Mouse (Mus musculus): ENCODE results near the gene Mef2b. TPM values are rescaled to one million over a fixed set of nuclear protein-coding genes. Genes with fewer than 3 reads are reported as not detected.

Gene Mef2b
- total RNA-seq, 2 experiments from 2014 or later, result 0.59 TPM; not detected in 1

DNA sequence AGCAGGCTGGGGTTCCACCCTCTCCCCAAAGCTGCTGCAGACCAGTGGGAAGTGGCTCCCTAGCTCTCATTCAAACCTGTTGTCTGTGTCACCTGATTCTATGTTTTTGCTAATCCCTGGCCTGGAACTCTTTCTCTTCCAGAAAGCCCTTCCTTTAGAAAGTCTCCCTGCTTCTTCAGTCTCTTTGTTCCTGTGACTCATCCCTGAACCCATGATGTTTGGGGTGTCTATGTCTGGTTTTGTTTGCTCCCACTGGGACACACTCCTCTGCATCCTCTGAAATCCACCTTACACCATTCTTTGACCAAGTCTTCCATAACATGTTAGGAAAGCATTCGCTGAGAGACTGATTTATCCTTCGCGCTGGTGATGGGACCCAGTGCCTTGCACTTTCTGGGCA, 9.4 kb upstream of the Mef2b start:
- intact Hi-C loops (cut with DNase I), result loop anchor here (5.0 kb wide), 1 partner anchor 37 kb away; no protein-coding TSS in a partner anchor
- no peak for DNase-seq (ENCODE audit: extremely low spot score in 1 of 2, low spot score in 2 of 2)

DNA sequence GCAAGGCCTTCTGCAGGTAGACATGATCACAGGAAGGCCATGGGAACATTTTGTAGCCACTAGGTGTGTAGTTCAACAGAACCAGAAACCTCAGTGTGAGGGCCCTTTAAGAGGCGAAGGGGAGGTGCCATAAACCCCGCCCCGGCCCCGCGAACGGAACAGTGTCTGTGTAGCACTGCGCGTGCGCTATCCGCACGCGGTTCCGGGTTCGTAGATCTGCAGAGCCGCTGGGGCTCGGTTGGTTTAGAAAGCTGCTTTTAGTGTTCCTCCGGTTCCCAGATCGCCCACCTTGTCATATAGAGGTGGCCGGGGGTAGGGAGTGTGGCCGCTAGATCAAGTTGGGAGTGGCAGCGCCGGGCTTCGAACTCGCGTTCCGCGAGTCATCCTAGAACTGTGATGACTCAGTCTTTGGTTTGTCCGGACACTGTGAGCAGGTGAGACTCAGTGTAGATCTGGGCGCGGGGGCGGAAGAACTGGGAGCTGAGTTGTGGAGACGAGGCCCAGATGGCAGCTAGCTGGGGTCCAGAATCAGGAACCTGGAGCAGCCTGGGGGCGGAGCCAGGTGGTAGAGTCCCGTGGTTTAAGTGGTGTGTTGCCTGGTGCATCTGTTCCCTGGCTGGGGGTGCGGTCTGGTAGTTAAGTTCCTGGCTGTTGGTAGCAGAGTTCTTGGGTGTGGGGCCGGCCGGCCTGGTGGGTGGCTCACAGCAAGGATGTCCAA, 8.2 kb upstream of the Mef2b start, which contains the start of gene Nr2c2ap:
TSS of gene Nr2c2ap (plus strand) at position 168 of the 718 bp plus-strand sequence.
- intact Hi-C loops (cut with DNase I), result loop anchor here (5.0 kb wide), 1 partner anchor 36 kb away; no protein-coding TSS in a partner anchor
- DNase-seq (ENCODE audit: extremely low spot score in 1 of 2, low spot score in 2 of 2), result peak; percentile 71 to 89

DNA sequence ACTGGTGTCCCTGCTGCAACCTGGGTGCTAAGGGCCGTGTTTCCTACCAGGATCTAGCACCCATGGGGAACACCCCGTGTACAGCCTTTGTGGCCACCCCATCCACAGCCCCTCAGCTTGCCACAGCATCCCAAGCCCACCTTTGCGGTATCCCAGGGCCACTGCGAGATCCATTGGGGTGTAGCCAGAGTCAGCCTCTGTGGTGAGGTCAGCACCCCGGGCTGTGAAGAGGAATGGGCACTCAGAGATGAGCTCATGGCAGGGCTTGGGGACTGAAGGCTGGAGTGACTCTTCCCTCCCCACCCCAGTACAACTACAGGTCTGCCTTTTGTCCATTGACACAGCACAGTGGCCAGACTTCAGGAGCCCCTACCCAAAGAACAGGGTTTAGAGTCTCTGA, 5.4 kb upstream of the Mef2b start:
- intact Hi-C loops (cut with DNase I), result loop anchor here (5.0 kb wide), 1 partner anchor 33 kb away; no protein-coding TSS in a partner anchor
- DNase-seq (ENCODE audit: extremely low spot score in 1 of 2, low spot score in 2 of 2), result no peak

DNA sequence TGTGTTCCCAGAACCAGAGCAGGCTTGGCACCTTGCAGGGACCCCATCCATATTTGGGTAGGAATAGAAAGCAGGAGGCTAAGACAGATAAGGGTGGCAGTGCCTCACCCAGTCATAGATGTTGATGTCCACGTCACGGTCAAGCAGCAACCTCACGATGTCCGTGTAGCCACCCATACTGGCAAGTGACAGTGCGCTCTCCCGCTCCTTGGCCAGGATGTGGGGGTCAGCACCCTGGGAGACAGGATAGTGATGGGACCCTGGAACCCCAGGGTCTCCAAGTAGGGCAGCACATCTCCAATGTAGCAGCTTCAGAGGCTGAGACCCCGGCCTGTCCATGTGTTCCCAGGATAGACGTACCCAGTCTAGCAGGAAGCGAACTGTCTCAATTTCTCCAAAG, 4.6 kb upstream of the Mef2b start:
- no peak for DNase-seq (ENCODE audit: extremely low spot score in 1 of 2, low spot score in 2 of 2)
- intact Hi-C loops (cut with DNase I), result loop anchor here (5.0 kb wide), 1 partner anchor 32 kb away; no protein-coding TSS in a partner anchor

DNA sequence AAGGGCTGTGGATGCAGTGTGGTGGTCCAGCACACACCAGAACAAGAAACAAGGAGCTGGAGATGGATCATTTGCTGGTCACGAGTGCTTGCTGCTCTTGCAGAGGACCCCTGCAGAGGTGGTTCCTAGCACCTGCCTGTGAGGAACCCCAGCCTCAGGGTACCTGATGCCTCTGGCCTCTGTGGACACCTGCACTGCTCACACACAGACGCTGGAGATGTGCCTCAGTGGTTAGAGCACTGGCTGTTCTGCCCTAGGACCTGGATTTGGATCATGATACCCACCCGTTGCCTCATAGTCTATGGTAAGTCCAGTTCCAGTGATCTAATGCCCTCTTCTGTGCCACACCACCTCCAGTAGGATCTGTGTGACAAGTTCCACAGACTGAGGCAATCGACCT, 2.9 kb upstream of the Mef2b start:
- DNase-seq (ENCODE audit: extremely low spot score in 1 of 2, low spot score in 2 of 2), result no peak
- intact Hi-C loops (cut with DNase I), result no loop called here

DNA sequence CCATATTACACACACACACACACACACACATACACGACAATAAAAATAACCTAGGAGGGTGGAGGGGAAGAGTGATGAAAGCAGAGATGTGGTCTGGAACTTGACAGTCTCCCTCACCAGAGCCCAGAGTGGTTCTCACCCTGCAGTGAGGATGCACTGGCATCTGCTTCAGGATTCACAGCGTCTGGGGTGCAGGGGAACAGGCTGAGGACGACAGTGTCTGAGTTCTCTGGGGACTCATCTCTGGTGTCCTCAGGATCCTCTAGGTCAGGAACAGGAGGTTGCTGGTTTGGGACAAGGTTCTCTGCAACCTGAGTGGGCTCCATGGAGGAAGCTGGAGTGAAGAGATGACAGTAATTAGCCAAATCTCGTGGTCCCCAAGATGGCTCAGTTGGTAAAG, 1.6 kb upstream of the Mef2b start:
- intact Hi-C loops (cut with DNase I), result no loop called here

DNA sequence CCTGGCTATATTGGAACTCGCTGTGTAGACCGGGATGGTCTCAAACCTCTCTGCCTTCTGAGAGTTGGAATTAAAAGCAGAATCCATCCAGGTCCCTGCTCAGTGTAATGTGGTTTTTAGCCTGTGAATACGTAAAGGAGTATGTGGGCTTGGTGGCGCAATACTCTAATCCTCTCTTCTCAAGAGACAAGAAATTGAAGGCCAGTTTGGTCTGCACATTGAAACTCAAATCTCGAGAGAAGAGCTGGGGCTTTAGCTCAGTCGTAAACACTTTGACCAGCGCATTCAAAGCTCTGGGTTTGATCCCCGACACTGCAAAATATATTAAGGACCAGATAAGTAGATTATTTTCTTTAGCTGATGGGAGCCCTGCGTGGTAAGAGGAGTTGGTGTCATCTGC, 470 bp downstream of the Mef2b start:
- intact Hi-C loops (cut with DNase I), result no loop called here
- DNase-seq (ENCODE audit: extremely low spot score in 1 of 2, low spot score in 2 of 2), result no peak

More for the DNA sequence above, 1.6 kb upstream of the Mef2b start:
- no peak for DNase-seq (ENCODE audit: extremely low spot score in 1 of 2, low spot score in 2 of 2)

DNA sequence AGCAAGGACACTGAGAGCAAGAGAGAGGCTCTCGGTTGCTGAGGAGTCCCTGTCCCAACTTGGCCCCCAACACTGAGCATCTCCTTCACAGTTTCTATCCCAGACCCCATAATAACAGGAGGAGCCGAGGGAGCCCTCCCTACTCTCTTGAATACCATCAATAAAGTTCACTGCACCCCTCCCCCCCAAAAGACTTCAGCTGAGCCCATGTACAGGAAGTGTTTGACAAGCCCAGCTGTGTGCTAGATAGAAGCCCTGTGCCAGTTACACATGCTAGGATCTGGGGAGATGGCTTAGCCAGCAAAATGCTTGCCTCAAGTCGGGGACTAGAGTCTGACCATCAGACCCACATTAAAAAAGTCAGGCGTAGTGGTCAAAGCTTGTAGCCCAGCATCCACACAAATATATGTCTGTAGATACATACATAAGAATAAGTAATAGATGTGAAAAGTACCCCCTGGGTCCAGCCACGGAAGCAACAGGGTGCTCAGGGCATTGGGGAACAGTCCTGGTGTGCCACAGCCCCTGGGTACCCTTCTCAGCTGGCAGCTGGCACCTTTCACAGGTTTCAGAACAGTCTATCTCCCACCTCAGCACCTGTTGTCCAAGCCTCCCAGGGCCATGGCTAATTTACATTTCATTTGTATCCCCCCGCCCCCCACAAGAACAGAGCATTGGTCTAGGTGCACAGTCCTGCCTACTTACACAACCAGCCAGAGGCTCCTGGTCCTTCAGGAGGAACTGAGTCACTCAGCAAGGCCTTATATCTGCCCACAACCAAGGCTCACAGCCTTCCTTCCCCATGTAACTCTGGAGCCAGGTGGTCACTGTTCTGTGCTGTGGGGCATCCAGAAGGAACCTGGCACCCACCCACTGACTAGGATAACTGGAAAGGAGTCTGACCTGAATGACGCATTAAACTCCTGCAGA, 8.4 kb downstream of the Mef2b start:
- DNase-seq (ENCODE audit: extremely low spot score in 1 of 2, low spot score in 2 of 2), result no peak
- intact Hi-C loops (cut with DNase I), result no loop called here

DNA sequence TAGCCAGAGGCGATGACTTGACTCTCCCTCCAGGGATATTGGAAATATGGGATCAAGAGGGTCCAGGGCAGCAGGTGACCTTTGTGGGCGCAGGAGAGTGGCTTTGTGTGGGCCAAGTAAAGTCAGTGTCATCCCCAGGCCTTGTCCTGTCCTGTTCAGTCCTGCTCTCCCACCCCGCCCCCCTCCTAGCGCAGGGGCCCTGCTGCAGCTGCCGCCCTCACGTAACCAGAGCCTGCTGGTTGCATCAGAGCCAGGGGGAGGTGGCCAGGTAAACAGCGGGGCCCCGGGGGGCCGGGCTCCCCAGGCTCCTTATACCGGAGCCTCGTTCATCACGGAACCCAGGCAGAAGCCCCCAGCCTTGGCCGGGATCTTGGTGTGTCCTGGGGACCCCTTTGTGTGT, 10.6 kb downstream of the Mef2b start:
- intact Hi-C loops (cut with DNase I), result no loop called here
- no peak for DNase-seq (ENCODE audit: extremely low spot score in 1 of 2, low spot score in 2 of 2)

DNA sequence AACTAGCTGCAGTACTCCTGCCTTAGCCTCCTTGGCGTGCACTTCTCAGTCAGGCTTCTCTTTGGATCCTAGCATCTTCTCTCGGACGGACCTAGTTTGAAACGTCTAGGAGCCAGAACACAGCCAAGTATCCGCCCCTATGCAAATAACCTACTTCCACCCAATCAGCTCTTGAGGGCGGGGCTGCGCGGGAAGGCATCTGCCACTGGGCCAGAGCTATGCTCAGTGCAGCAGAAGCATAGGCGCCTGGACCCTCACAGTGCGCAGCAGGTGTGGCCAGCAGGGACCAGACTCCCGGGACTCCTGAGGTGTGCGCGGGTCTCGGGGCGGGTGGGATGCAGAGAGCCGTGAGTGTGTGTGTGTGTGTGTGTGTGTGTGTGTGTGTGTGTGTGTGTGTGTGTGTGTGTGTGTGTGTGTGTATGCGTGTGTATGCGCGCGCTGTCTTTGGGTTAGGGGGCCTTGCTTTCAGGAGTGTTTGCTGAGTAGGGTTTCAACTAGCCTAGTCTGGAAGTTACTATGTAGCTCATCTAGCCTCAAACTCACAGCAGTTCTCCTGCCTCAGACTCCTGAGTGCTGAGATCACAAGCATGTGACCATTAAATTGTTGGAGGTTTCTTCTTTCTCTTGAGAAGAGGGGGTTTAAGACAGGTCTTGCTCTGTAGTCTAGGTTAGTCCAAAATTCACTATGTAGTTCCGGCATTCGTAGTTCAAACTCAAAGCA, 13.2 kb downstream of the Mef2b start:
- intact Hi-C loops (cut with DNase I), result no loop called here
- DNase-seq (ENCODE audit: extremely low spot score in 1 of 2, low spot score in 2 of 2), result peak; percentile 55 to 86

DNA sequence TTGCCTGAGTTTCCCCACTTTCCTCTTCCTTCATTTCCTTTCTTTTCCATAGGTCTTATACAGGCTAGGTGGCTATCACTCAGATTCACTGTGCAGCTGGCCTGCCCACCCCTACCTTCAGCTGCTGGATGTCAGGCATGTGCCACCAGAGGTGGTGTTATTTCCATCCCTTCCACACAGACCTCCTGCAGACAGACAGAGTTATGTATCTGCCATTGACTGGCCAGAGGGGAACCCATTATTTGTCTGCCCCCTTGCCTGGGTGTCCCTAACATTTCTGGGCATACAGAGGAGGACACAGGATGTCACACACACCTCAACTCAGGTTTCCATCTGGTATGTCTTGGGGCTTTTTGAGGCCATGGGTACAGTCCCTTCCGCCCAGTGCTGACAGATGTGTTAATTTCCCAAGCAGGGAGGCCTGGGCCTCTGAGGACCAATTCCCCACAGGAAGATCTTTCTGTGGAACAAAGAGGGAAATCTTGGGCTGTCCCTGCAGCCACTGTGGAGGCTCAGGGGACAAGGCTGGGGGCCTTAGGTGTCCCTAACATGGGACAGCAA, 17.8 kb downstream of the Mef2b start:
- intact Hi-C loops (cut with DNase I), result no loop called here

DNA sequence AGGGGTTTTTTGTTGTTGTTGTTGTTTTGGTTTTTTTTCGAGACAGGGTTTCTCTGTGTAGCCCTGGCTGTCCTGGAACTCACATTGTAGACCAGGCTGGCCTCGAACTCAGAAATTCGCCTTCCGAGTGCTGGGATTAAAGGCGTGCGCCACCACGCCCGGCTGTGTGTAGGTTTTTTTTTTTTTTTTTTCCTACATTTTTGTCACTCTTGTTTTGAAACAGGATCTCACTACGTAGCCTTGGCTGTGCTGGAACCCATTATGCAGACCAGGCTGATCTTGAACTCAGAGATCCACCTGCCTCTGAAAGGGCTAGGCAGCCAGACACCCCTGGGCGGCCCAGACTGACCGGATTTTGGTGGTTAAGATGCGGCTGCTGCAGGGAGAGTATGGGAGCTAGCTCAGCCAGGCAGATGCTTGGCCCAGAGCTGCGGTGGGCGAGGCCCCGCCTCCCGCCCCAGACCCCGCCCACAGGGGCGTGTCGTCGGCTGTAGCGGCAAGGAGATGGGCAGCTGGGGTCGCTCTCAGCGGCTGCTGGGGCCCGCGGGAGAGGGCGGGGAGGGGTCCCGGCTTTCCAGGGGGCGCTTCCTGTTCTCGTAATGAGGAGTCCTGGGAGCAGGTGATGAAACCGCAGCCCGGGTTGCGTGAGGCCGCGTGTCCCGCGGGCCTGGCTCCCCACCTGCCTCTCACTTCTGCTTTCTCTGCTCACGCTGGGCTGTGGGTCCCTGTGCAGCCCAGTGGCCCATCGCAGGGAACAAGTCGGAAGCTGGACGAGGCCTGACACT, 18.8 kb downstream of the Mef2b start:
- DNase-seq (ENCODE audit: extremely low spot score in 1 of 2, low spot score in 2 of 2), result peak; percentile 38 to 83
- intact Hi-C loops (cut with DNase I), result no loop called here

More for the DNA sequence above, 17.8 kb downstream of the Mef2b start:
- DNase-seq (ENCODE audit: extremely low spot score in 1 of 2, low spot score in 2 of 2), result no peak

DNA sequence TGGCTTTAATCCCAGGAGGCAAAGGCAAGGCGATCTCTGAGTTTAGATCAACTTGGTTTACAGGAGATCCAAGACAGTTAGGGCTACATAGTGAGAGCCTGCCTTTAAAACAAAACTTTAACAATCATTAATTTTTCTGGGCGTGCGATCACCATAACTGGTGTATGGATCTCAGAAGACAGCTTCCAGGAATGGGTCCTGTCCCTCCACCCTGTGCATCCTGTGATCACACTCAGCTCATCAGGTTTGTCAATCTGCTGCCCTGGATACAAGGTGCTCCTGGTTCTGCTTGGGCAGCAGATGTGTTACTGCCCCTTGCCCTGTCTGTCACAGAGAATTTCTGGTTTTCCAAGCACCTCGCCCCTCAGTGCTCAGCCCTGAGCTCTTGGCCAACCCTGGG, 19.7 kb downstream of the Mef2b start:
- DNase-seq (ENCODE audit: extremely low spot score in 1 of 2, low spot score in 2 of 2), result no peak
- intact Hi-C loops (cut with DNase I), result no loop called here

DNA sequence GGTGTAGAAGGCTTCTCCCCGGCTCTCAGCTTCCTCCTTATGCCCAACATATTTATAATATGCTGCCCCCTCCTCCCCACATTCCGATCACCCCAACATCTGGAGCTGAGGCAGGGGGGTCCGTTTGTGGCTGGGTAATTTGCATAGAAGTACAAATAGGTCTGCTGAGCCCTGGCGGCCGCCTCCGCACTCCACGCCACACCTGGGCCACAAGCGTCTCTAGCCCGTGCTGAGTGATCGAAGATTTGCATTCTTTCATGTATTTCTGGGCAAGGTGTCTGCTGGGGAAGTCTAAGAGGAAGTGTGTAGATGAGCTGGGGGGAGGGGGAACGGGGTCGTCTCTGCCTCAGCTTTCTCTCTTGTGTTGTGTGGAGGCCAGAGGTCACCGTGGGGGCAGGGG, 20.5 kb downstream of the Mef2b start:
- DNase-seq (ENCODE audit: extremely low spot score in 1 of 2, low spot score in 2 of 2), result no peak
- intact Hi-C loops (cut with DNase I), result loop anchor here (10.0 kb wide), 1 partner anchor 245 kb away; no protein-coding TSS in a partner anchor

DNA sequence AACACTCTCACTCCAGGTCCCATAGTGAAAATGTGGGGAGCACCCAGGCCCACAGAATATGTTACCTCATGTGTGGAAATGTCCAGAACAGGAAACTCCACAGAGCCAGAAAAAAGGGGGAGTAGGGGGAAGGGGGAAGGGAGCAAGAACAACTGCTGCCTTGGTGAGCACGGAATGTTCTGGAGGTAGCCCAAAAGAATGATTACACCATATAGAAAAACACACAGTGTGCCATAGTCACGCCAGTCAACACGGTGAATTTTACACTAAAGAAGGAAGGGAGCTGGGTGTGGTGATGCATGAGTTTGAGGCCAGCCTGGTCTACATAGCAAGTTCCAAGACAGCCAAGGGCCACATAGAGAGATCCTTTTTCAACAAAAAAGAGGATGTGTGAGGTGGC, 23.8 kb downstream of the Mef2b start:
- intact Hi-C loops (cut with DNase I), result loop anchor here (10.0 kb wide), 1 partner anchor 249 kb away; no protein-coding TSS in a partner anchor
- DNase-seq (ENCODE audit: extremely low spot score in 1 of 2, low spot score in 2 of 2), result no peak

DNA sequence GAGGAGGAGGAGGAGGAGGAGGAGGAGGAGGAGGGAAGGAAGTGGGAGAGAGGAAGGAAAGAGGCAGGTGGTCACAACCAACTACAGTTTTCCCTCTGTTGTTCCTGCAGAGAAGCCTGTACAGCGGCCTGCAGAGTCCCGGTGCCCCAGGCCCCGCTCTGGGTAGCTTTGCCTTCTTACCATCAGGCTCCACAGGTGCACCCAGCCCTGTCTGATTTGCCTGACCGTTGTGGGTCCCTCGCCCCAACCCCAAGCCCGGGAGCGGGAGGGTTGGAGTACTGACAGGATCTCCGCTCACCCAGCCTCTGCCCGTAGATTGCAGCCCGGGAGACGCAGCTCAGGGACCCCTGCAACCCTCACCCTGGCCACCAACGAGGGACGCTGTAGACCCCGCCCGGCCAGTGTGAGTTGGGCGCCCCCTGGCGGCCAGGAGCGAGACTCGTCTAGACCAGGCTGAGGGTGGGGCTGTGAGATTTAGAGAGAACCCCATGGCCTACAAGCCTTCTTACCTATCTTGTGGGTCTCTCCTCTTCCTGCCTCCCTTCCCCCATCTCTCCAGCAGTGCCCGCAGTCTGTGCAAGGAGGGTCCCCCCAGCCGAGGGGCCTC, 27.1 kb downstream of the Mef2b start:
- intact Hi-C loops (cut with DNase I), result loop anchor here (5.0 to 10.0 kb wide), 3 partner anchors 34 to 252 kb away; partner anchors contain the start of gene Nr2c2ap
- peak in 1 of 2 experiments; percentile 75 for DNase-seq (ENCODE audit: extremely low spot score in 1 of 2, low spot score in 2 of 2)

DNA sequence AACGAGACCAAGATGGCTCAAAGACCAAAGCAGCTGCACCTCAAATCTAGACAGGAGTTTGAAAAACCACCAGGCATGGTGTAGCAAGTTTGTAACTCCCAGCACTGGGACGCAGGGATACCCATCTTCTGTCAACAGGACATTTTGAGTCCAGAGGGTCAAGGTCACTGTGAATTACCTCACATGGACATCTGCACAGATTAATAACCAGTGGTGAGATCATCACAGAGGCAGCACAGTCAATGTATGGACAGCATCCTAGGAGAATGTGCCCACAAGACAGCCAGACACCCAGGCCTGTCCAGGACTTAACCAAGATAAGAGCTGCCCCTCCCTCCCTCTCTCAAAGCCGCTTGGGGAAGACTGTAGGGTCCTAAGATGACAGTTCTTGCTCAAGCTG, 30.6 kb downstream of the Mef2b start:
- intact Hi-C loops (cut with DNase I), result no loop called here
- DNase-seq (ENCODE audit: extremely low spot score in 1 of 2, low spot score in 2 of 2), result no peak

Data from left cerebral cortex, postnatal 10 days (tissue).